Mouse (Mus musculus): ENCODE measurements around the gene 2310061I04Rik. TPM values are rescaled to one million over a fixed set of nuclear protein-coding genes. Genes with fewer than 3 reads are reported as not detected.

2310061I04Rik gene
- total RNA-seq, 2 experiments from 2014 or later = 49.6 to 56.2 TPM

Small RNA genes within 50 kb of the gene (microRNA-seq; reads per million reads assigned to microRNA genes)
- gene Gm28033 = 0 to 0.25 reads per million in 2 experiments
- gene Mir1894 = 0 reads per million in 2 experiments

Other genes with a start within 250 kb of the 2310061I04Rik start
- 10 to 100 TPM; 17.0 to 24.0 TPM for gene Vars2, start 229.8 kb downstream of the 2310061I04Rik start, total RNA-seq (2021)
- gene Gtf2h4, start 223.7 kb downstream of the 2310061I04Rik start, total RNA-seq (2021) = 10 to 100 TPM; 18.2 to 20.5 TPM
- 10 to 100 TPM; 35.2 to 42.8 TPM for gene Ddr1, start 192.8 kb downstream of the 2310061I04Rik start, total RNA-seq (2021)
- gene Ier3, start 75.7 kb downstream of the 2310061I04Rik start, total RNA-seq (2021) = 1 to 10 TPM; 4.5 to 5.8 TPM
- gene Flot1, start 74.2 kb downstream of the 2310061I04Rik start, total RNA-seq (2021) = 10 to 100 TPM; 38.8 to 41.3 TPM
- 100 to 1,000 TPM; 205 to 251 TPM for gene Tubb5, start 59.1 kb downstream of the 2310061I04Rik start, total RNA-seq (2021)
- 10 to 100 TPM; 10.1 to 14.6 TPM for gene Mdc1, start 55.9 kb downstream of the 2310061I04Rik start, total RNA-seq (2021)
- 1 to 10 TPM; 7.8 to 9.7 TPM for gene Nrm, start 36.1 kb downstream of the 2310061I04Rik start, total RNA-seq (2021)
- 10 to 100 TPM; 14.7 to 21.9 TPM for gene Ppp1r18, start 31.8 kb downstream of the 2310061I04Rik start, total RNA-seq (2021)
- gene Dhx16, start 17.6 kb downstream of the 2310061I04Rik start, total RNA-seq (2021) = 10 to 100 TPM; 12.6 to 16.8 TPM
- 1 to 10 TPM; 6.4 to 9.8 TPM for gene Atat1, start 12.6 kb upstream of the 2310061I04Rik start, total RNA-seq (2021)
- gene Mrps18b, start 19.0 kb upstream of the 2310061I04Rik start, total RNA-seq (2021) = 10 to 100 TPM; 44.8 to 54.4 TPM
- 10 to 100 TPM; 31.4 to 47.1 TPM for gene Ppp1r10, start 19.0 kb upstream of the 2310061I04Rik start, total RNA-seq (2021)
- 10 to 100 TPM; 65.7 to 71.6 TPM for gene Abcf1, start 72.3 kb upstream of the 2310061I04Rik start, total RNA-seq (2021)
- gene Gnl1, start 82.4 kb upstream of the 2310061I04Rik start, total RNA-seq (2021) = 10 to 100 TPM; 21.7 to 28.5 TPM
- 1 to 10 TPM; 5.1 to 9.3 TPM for gene Prr3, start 82.8 kb upstream of the 2310061I04Rik start, total RNA-seq (2021)
- gene H2-T24, start 123.1 kb upstream of the 2310061I04Rik start, total RNA-seq (2021) = under 1 TPM; 0.45 to 0.84 TPM
- 1 to 10 TPM; 5.2 to 6.7 TPM for gene H2-T23, start 135.4 kb upstream of the 2310061I04Rik start, total RNA-seq (2021)
- gene H2-T22, start 145.3 kb upstream of the 2310061I04Rik start, total RNA-seq (2021) = 1 to 10 TPM; 8.1 to 8.8 TPM
- gene Gm6034, start 145.5 kb upstream of the 2310061I04Rik start, total RNA-seq (2021) = under 1 TPM in 1 of 2 experiments, not detected in 1; 0.16 TPM
- gene Gm11127, start 160.9 kb upstream of the 2310061I04Rik start, total RNA-seq (2021) = 1 to 10 TPM; 1.6 to 2.0 TPM
- gene Gm19684, start 224.2 kb upstream of the 2310061I04Rik start, total RNA-seq (2021) = not detected
- not detected for gene Gm7030, start 232.0 kb upstream of the 2310061I04Rik start, total RNA-seq (2021)

Data from gastrocnemius, postnatal 10 days (tissue).